11 mouse cellular contexts compared by ENCODE assay signal in genomic region chr9:58267046-58267445, GRCm38 (mm10). TPM values are rescaled to one million over a fixed set of nuclear protein-coding genes. Genes with fewer than 3 reads are reported as not detected.
DNase-seq lines count a peak whose midpoint lies in the region; ATAC-seq and TF ChIP-seq lines count a peak whose summit lies in the region.
"Had no signal": no experiment of that assay in that cellular context is flagged by ENCODE, and none has a peak within 500 bp of the region (broad histone marks: within the 10 kb centered on the region; RNA-seq: fewer than 3 reads in every experiment).

No protein-coding gene starts in this region.

- no peak for ATAC-seq in hindbrain, embryonic 12.5 days (ENCODE audit: low FRiP score)
- no peak for ATAC-seq in hindbrain, embryonic 13.5 days (ENCODE audit: low FRiP score)
- ATAC-seq in midbrain, embryonic 12.5 days (ENCODE audit: low FRiP score, low read depth) = no peak
- ATAC-seq in midbrain, postnatal 0 days (ENCODE audit: low FRiP score) = no peak
- ATAC-seq in embryonic facial prominence, embryonic 15.5 days (ENCODE audit: insufficient number of reproducible peaks, low FRiP score, low TSS enrichment, low read depth) = 0 out of 2 replicates have a peak, but pooled peaks have one; percentile 48
- ATAC-seq in stomach, embryonic 14.5 days (ENCODE audit: insufficient number of reproducible peaks, insufficient read depth, low FRiP score, low read depth) = no peak

- H3K4me3 ChIP-seq in hindbrain, embryonic 12.5 days = no peak overlapping the region
- no peak overlapping the region for H3K4me3 ChIP-seq in hindbrain, embryonic 13.5 days
- no peak overlapping the region for H3K4me3 ChIP-seq in midbrain, embryonic 12.5 days
- no peak overlapping the region for H3K4me3 ChIP-seq in midbrain, postnatal 0 days (ENCODE audit: low read depth, low read length)
- H3K4me3 ChIP-seq in embryonic facial prominence, embryonic 15.5 days (replicated peaks) = no peak overlapping the region
- no peak overlapping the region for H3K4me3 ChIP-seq in stomach, embryonic 14.5 days (ENCODE audit: low read depth, low read length)
- H3K4me3 ChIP-seq: left cerebral cortex, adult 2 months had no signal

- H3K27ac ChIP-seq in hindbrain, embryonic 12.5 days = 0 out of 2 replicates have a peak overlapping the region, but pooled peaks have one; percentile 35
- H3K27ac ChIP-seq in hindbrain, embryonic 13.5 days = no peak overlapping the region
- 0 out of 2 replicates have a peak overlapping the region, but pooled peaks have one; percentile 10 for H3K27ac ChIP-seq in midbrain, embryonic 12.5 days (replicated peaks)
- H3K27ac ChIP-seq in midbrain, postnatal 0 days (ENCODE audit: low read depth, low read length) = no peak overlapping the region
- H3K27ac ChIP-seq in embryonic facial prominence, embryonic 15.5 days (replicated peaks) = peak overlapping the region; percentile 60
- H3K27ac ChIP-seq in stomach, embryonic 14.5 days (ENCODE audit: low read length) = peak overlapping the region; percentile 39; the same call in 1 of the 2 replicates
- H3K27ac ChIP-seq: left cerebral cortex, adult 2 months had no signal

- H3K4me2 ChIP-seq in hindbrain, embryonic 12.5 days (replicated peaks) = no peak overlapping the region
- no peak overlapping the region for H3K4me2 ChIP-seq in hindbrain, embryonic 13.5 days
- no peak overlapping the region for H3K4me2 ChIP-seq in midbrain, embryonic 12.5 days (replicated peaks)
- no peak overlapping the region for H3K4me2 ChIP-seq in midbrain, postnatal 0 days (ENCODE audit: low read depth, low read length, poor library complexity, severe bottlenecking)
- no peak overlapping the region for H3K4me2 ChIP-seq in embryonic facial prominence, embryonic 15.5 days (replicated peaks)
- H3K4me2 ChIP-seq in stomach, embryonic 14.5 days (replicated peaks; ENCODE audit: low read depth, low read length) = no peak overlapping the region

- no peak for DNase-seq in midbrain, postnatal 0 days (ENCODE audit: low spot score)
- no peak for DNase-seq in gastrocnemius, postnatal 25 days
- no peak for DNase-seq in embryo, embryonic 10.5 days (ENCODE audit: low spot score)
- DNase-seq: adrenal gland, postnatal 10 days; cerebellum, adult 9-10 months had no signal

- H3K27me3 ChIP-seq in hindbrain, embryonic 12.5 days = no peaks in the 10 kb centered on the region
- H3K27me3 ChIP-seq in hindbrain, embryonic 13.5 days = no peaks in the 10 kb centered on the region
- no peaks in the 10 kb centered on the region for H3K27me3 ChIP-seq in midbrain, embryonic 12.5 days
- H3K27me3 ChIP-seq in midbrain, postnatal 0 days (ENCODE audit: insufficient read depth, low read length) = no peaks in the 10 kb centered on the region
- H3K27me3 ChIP-seq in embryonic facial prominence, embryonic 15.5 days = no peaks in the 10 kb centered on the region
- no peaks in the 10 kb centered on the region for H3K27me3 ChIP-seq in stomach, embryonic 14.5 days (ENCODE audit: control insufficient read depth, insufficient read depth, low read length)

- TF ChIP-seq CTCF in midbrain, postnatal 0 days (IDR thresholded peaks at IDR 0.05) = no peak

- H3K9me3 ChIP-seq in hindbrain, embryonic 12.5 days (replicated peaks) = no peaks in the 10 kb centered on the region
- no peaks in the 10 kb centered on the region for H3K9me3 ChIP-seq in hindbrain, embryonic 13.5 days
- H3K9me3 ChIP-seq in midbrain, embryonic 12.5 days = no peaks in the 10 kb centered on the region
- no peaks in the 10 kb centered on the region for H3K9me3 ChIP-seq in midbrain, postnatal 0 days (ENCODE audit: low read length)
- no peaks in the 10 kb centered on the region for H3K9me3 ChIP-seq in embryonic facial prominence, embryonic 15.5 days (replicated peaks)
- H3K9me3 ChIP-seq in stomach, embryonic 14.5 days (ENCODE audit: control insufficient read depth, low read depth, low read length) = no peaks in the 10 kb centered on the region

- H3K36me3 ChIP-seq in hindbrain, embryonic 12.5 days = peaks cover 10% of the 10 kb centered on the region
- peaks cover 17% of the 10 kb centered on the region for H3K36me3 ChIP-seq in hindbrain, embryonic 13.5 days
- H3K36me3 ChIP-seq in midbrain, embryonic 12.5 days = peaks cover 14% of the 10 kb centered on the region
- peaks cover 9% of the 10 kb centered on the region; the same call in 1 of the 2 replicates for H3K36me3 ChIP-seq in midbrain, postnatal 0 days (ENCODE audit: insufficient read depth, low read length)
- H3K36me3 ChIP-seq in embryonic facial prominence, embryonic 15.5 days = peaks cover 10% of the 10 kb centered on the region
- H3K36me3 ChIP-seq in stomach, embryonic 14.5 days (ENCODE audit: control insufficient read depth, insufficient read depth, low read length) = peaks cover 4% of the 10 kb centered on the region; the same call in 1 of the 2 replicates

- peaks cover 7% of the 10 kb centered on the region; the same call in 1 of the 2 replicates for H3K4me1 ChIP-seq in hindbrain, embryonic 12.5 days
- peaks cover 8% of the 10 kb centered on the region; the same call in 1 of the 2 replicates for H3K4me1 ChIP-seq in hindbrain, embryonic 13.5 days (replicated peaks)
- no peaks in the 10 kb centered on the region for H3K4me1 ChIP-seq in midbrain, embryonic 12.5 days
- no peaks in the 10 kb centered on the region for H3K4me1 ChIP-seq in midbrain, postnatal 0 days (ENCODE audit: insufficient read depth, low read length)
- peaks cover 9% of the 10 kb centered on the region; the same call in 1 of the 2 replicates for H3K4me1 ChIP-seq in embryonic facial prominence, embryonic 15.5 days
- H3K4me1 ChIP-seq in stomach, embryonic 14.5 days (ENCODE audit: control insufficient read depth, insufficient read depth, low read length) = peaks cover 10% of the 10 kb centered on the region; the same call in 1 of the 2 replicates

- H3K9ac ChIP-seq in hindbrain, embryonic 12.5 days = no peak overlapping the region
- no peak overlapping the region for H3K9ac ChIP-seq in hindbrain, embryonic 13.5 days
- H3K9ac ChIP-seq in midbrain, embryonic 12.5 days (replicated peaks) = no peak overlapping the region
- no peak overlapping the region for H3K9ac ChIP-seq in midbrain, postnatal 0 days (replicated peaks; ENCODE audit: low read length, poor library complexity, severe bottlenecking)
- H3K9ac ChIP-seq in embryonic facial prominence, embryonic 15.5 days = no peak overlapping the region
- no peak overlapping the region for H3K9ac ChIP-seq in stomach, embryonic 14.5 days (replicated peaks; ENCODE audit: low read depth, low read length)

- WGBS in hindbrain, embryonic 12.5 days = 82% methylated on average over 3 of the region's 3 CpGs
- 65% methylated on average over 3 of the region's 3 CpGs for WGBS in hindbrain, embryonic 13.5 days
- 84% methylated on average over 3 of the region's 3 CpGs for WGBS in midbrain, embryonic 12.5 days
- WGBS in midbrain, postnatal 0 days = 67% methylated on average over 3 of the region's 3 CpGs
- 42% methylated on average over 3 of the region's 3 CpGs for WGBS in embryonic facial prominence, embryonic 15.5 days
- 60% methylated on average over 3 of the region's 3 CpGs for WGBS in stomach, embryonic 14.5 days

RNA-seq across cellular contexts. Expression of gene Stoml1, which starts 14.1 kb away (rescaled TPM):
- polyA plus RNA-seq in hindbrain, embryonic 12.5 days (2016; fragmentation: Nextera tagmentation; extraction: Ambion mirVana) = 63.0 and 67.8 TPM in 2 replicates
- 105 and 116 TPM in 2 replicates for polyA plus RNA-seq in hindbrain, embryonic 13.5 days (2015; fragmentation: Nextera tagmentation; extraction: Ambion mirVana)
- 64.1 and 65.2 TPM in 2 replicates for polyA plus RNA-seq in midbrain, embryonic 12.5 days (2016; fragmentation: Nextera tagmentation; extraction: Ambion mirVana)
- total RNA-seq in midbrain, postnatal 0 days (2014; rRNA removed) = 159 and 170 TPM in 2 replicates
- 161 and 172 TPM in 2 replicates for polyA plus RNA-seq in midbrain, postnatal 0 days (2015; fragmentation: Nextera tagmentation; extraction: Ambion mirVana)
- 35.9 and 42.8 TPM in 2 replicates for polyA plus RNA-seq in embryonic facial prominence, embryonic 15.5 days (2015; fragmentation: Nextera tagmentation; extraction: Ambion mirVana)
- polyA plus RNA-seq in stomach, embryonic 14.5 days (2014; fragmentation: Nextera tagmentation; extraction: Ambion mirVana) = 27.0 and 30.3 TPM in 2 replicates
- total RNA-seq in gastrocnemius, postnatal 25 days (2021) = 1 to 10 TPM; 6.5 to 8.8 TPM

RNA-seq across cellular contexts. Expression of gene Pml, which starts 17.5 kb away (rescaled TPM):
- 9.8 and 10.1 TPM in 2 replicates for polyA plus RNA-seq in hindbrain, embryonic 12.5 days (2016; fragmentation: Nextera tagmentation; extraction: Ambion mirVana)
- 4.0 and 4.7 TPM in 2 replicates for polyA plus RNA-seq in hindbrain, embryonic 13.5 days (2015; fragmentation: Nextera tagmentation; extraction: Ambion mirVana)
- polyA plus RNA-seq in midbrain, embryonic 12.5 days (2016; fragmentation: Nextera tagmentation; extraction: Ambion mirVana) = 9.7 and 9.8 TPM in 2 replicates
- total RNA-seq in midbrain, postnatal 0 days (2014; rRNA removed) = 5.6 and 9.0 TPM in 2 replicates
- polyA plus RNA-seq in midbrain, postnatal 0 days (2015; fragmentation: Nextera tagmentation; extraction: Ambion mirVana) = 2.9 and 3.2 TPM in 2 replicates
- 14.5 and 17.0 TPM in 2 replicates for polyA plus RNA-seq in embryonic facial prominence, embryonic 15.5 days (2015; fragmentation: Nextera tagmentation; extraction: Ambion mirVana)
- polyA plus RNA-seq in stomach, embryonic 14.5 days (2014; fragmentation: Nextera tagmentation; extraction: Ambion mirVana) = 15.0 and 17.2 TPM in 2 replicates
- 1 to 10 TPM; 3.5 to 4.6 TPM for total RNA-seq in gastrocnemius, postnatal 25 days (2021)

RNA-seq across cellular contexts. Expression of gene Loxl1, which starts 45.9 kb away (rescaled TPM):
- 19.2 and 23.8 TPM in 2 replicates for polyA plus RNA-seq in hindbrain, embryonic 12.5 days (2016; fragmentation: Nextera tagmentation; extraction: Ambion mirVana)
- polyA plus RNA-seq in hindbrain, embryonic 13.5 days (2015; fragmentation: Nextera tagmentation; extraction: Ambion mirVana) = 8.0 and 8.1 TPM in 2 replicates
- 13.4 and 20.1 TPM in 2 replicates for polyA plus RNA-seq in midbrain, embryonic 12.5 days (2016; fragmentation: Nextera tagmentation; extraction: Ambion mirVana)
- 5.9 and 10.6 TPM in 2 replicates for total RNA-seq in midbrain, postnatal 0 days (2014; rRNA removed)
- polyA plus RNA-seq in midbrain, postnatal 0 days (2015; fragmentation: Nextera tagmentation; extraction: Ambion mirVana) = 6.6 and 7.0 TPM in 2 replicates
- polyA plus RNA-seq in embryonic facial prominence, embryonic 15.5 days (2015; fragmentation: Nextera tagmentation; extraction: Ambion mirVana) = 89.8 and 92.4 TPM in 2 replicates
- 32.2 and 38.5 TPM in 2 replicates for polyA plus RNA-seq in stomach, embryonic 14.5 days (2014; fragmentation: Nextera tagmentation; extraction: Ambion mirVana)
- total RNA-seq in gastrocnemius, postnatal 25 days (2021) = 10 to 100 TPM; 19.1 to 28.7 TPM

Comparison
In these comparisons a context has a peak if more than half of its experiments do, and no peak if none do; other contexts are left out.
1. H3K27ac ChIP-seq: peak in hindbrain, embryonic 12.5 days (single experiment), midbrain, embryonic 12.5 days (single experiment), embryonic facial prominence, embryonic 15.5 days (single experiment) and stomach, embryonic 14.5 days (single experiment); none in hindbrain, embryonic 13.5 days (single experiment) and midbrain, postnatal 0 days (single experiment).